Mouse (Mus musculus): ENCODE results near the gene Gucy1b2.

DNA sequence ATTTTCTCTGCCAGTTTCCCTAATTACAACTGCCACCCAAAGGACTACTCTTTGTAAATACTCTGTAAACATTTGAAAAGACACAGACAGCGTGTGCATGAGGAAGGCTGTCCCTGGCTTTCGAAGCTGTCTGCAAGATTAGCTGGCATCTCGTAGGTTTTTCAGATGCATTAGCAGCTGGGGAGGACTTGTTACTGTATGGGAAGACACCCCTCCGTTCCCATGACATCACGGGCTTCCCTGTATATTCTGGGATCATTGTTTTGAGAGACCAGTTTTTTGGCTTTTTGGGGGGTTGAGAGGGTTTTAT, 564 bp downstream of the Gucy1b2 start:
- no peak for TF ChIP-seq CTCF (IDR thresholded peaks at IDR 0.05; ENCODE audit: control insufficient read depth, insufficient read depth, insufficient replicate concordance, low read depth, low read length)
- TF ChIP-seq POLR2A (IDR thresholded peaks at IDR 0.05; ENCODE audit: control insufficient read depth, low read depth, low read length) = no peak
